ENCODE assay signal across 8 mouse cellular contexts in genomic region chr10:121641272-121642053, GRCm38 (mm10). TPM values are rescaled to one million over a fixed set of nuclear protein-coding genes. Genes with fewer than 3 reads are reported as not detected.
A peak's percentile ranks its signal among the peaks of the same experiment; 100 is the strongest.
DNase-seq lines count a peak whose midpoint lies in the region; ATAC-seq and TF ChIP-seq lines count a peak whose summit lies in the region.

Gene D930020B18Rik (plus strand): TSS chr10:121641588.

- H3K27me3 ChIP-seq in kidney, adult 2 months (replicated peaks; ENCODE audit: control insufficient read depth, insufficient read depth, low read length), result no peaks in the 10 kb centered on the region
- H3K27me3 ChIP-seq in forebrain, embryonic 11.5 days (ENCODE audit: control insufficient read depth, insufficient read depth, low read length), result peaks cover 21% of the 10 kb centered on the region
- peaks cover 20% of the 10 kb centered on the region for H3K27me3 ChIP-seq in intestine, postnatal 0 days (replicated peaks; ENCODE audit: control insufficient read depth, insufficient read depth, low read length)
- H3K27me3 ChIP-seq in stomach, embryonic 14.5 days (ENCODE audit: control insufficient read depth, insufficient read depth, low read length), result peaks cover 18% of the 10 kb centered on the region

- no peaks in the 10 kb centered on the region for H3K4me1 ChIP-seq in kidney, adult 2 months (ENCODE audit: control insufficient read depth, insufficient read depth, low read length)
- peaks cover 7% of the 10 kb centered on the region; the same call in 1 of the 2 replicates for H3K4me1 ChIP-seq in forebrain, embryonic 11.5 days (replicated peaks; ENCODE audit: control insufficient read depth, insufficient read depth, low read length)
- H3K4me1 ChIP-seq in intestine, postnatal 0 days (replicated peaks; ENCODE audit: control insufficient read depth, insufficient read depth, low read length), result peaks cover 8% of the 10 kb centered on the region; the same call in 1 of the 2 replicates
- H3K4me1 ChIP-seq in stomach, embryonic 14.5 days (ENCODE audit: control insufficient read depth, insufficient read depth, low read length), result peaks cover 6% of the 10 kb centered on the region; the same call in 1 of the 2 replicates

- peak; percentile 8 for DNase-seq in kidney, adult 2 months
- DNase-seq in kidney, adult 9 months, result no peak
- DNase-seq in forebrain, embryonic 11.5 days (ENCODE audit: low spot score), result peak; percentile 78
- DNase-seq in lung, postnatal 14 days, result peak; percentile 13
- DNase-seq in layer of hippocampus, adult 18-20 months (ENCODE audit: low spot score in 2 of 2), result no peak

- peak within 1 kb of the TSS; percentile 20 for H3K4me3 ChIP-seq in kidney, adult 2 months (ENCODE audit: insufficient read depth, low read depth, low read length)
- H3K4me3 ChIP-seq in forebrain, embryonic 11.5 days (ENCODE audit: low read depth, low read length), result peak within 1 kb of the TSS; percentile 39
- H3K4me3 ChIP-seq in intestine, postnatal 0 days (ENCODE audit: low read depth, low read length), result peak within 1 kb of the TSS; percentile 56
- H3K4me3 ChIP-seq in stomach, embryonic 14.5 days (ENCODE audit: low read depth, low read length), result peak within 1 kb of the TSS; percentile 53

- TF ChIP-seq POLR2A in kidney, adult 2 months (IDR thresholded peaks at IDR 0.05; ENCODE audit: low read depth, low read length), result no peak

- ATAC-seq in activated CD4-positive, CD25-positive, alpha-beta regulatory T cell, adult 4 months, result peak; percentile 24
- peak; percentile 73 for ATAC-seq in forebrain, embryonic 11.5 days (replicated peaks; ENCODE audit: low FRiP score)
- peak; percentile 45; the same call in 1 of the 2 replicates for ATAC-seq in intestine, postnatal 0 days
- ATAC-seq in stomach, embryonic 14.5 days (ENCODE audit: insufficient number of reproducible peaks, insufficient read depth, low FRiP score, low read depth), result 0 out of 2 replicates have a peak, but pooled peaks have one; percentile 66

- H3K9me3 ChIP-seq in forebrain, embryonic 11.5 days (ENCODE audit: control insufficient read depth, low read length), result no peaks in the 10 kb centered on the region
- no peaks in the 10 kb centered on the region for H3K9me3 ChIP-seq in intestine, postnatal 0 days (ENCODE audit: control insufficient read depth)
- no peaks in the 10 kb centered on the region for H3K9me3 ChIP-seq in stomach, embryonic 14.5 days (ENCODE audit: control insufficient read depth, low read depth, low read length)

- WGBS in kidney, adult 2 months, result under 1% methylated on average over 69 of the region's 69 CpGs
- whole genome bisulfite sequencing in forebrain, embryonic 11.5 days, result under 1% methylated on average over 66 of the region's 69 CpGs
- WGBS in intestine, postnatal 0 days, result under 1% methylated on average over 69 of the region's 69 CpGs
- WGBS in stomach, embryonic 14.5 days, result 1% methylated on average over 69 of the region's 69 CpGs

- no peak within 1 kb of the TSS for H3K27ac ChIP-seq in kidney, adult 2 months (ENCODE audit: insufficient read depth, low read depth, low read length)
- no peak within 1 kb of the TSS for H3K27ac ChIP-seq in forebrain, embryonic 11.5 days (ENCODE audit: low read depth, low read length)
- no peak within 1 kb of the TSS for H3K27ac ChIP-seq in intestine, postnatal 0 days (ENCODE audit: low read depth, low read length)
- H3K27ac ChIP-seq in stomach, embryonic 14.5 days (ENCODE audit: low read length), result no peak within 1 kb of the TSS

- H3K9ac ChIP-seq in forebrain, embryonic 11.5 days (ENCODE audit: low read length), result peak within 1 kb of the TSS; percentile 37
- no peak within 1 kb of the TSS for H3K9ac ChIP-seq in intestine, postnatal 0 days (ENCODE audit: low read depth, low read length)
- no peak within 1 kb of the TSS; the same call in 1 of the 2 replicates for H3K9ac ChIP-seq in stomach, embryonic 14.5 days (replicated peaks; ENCODE audit: low read depth, low read length)

- no peak for TF ChIP-seq CTCF in kidney, adult 2 months (conservative IDR thresholded peaks at IDR 0.05; ENCODE audit: insufficient read depth, insufficient read length, low read depth, low read length)
- no peak for TF ChIP-seq CTCF in intestine, postnatal 0 days (IDR thresholded peaks at IDR 0.05; ENCODE audit: low read depth)

- peak within 1 kb of the TSS; percentile 97 for H3K4me2 ChIP-seq in forebrain, embryonic 11.5 days (ENCODE audit: low read depth, low read length, severe bottlenecking)
- peak within 1 kb of the TSS; percentile 96 for H3K4me2 ChIP-seq in intestine, postnatal 0 days (replicated peaks; ENCODE audit: low read depth)
- H3K4me2 ChIP-seq in stomach, embryonic 14.5 days (replicated peaks; ENCODE audit: low read depth, low read length), result peak within 1 kb of the TSS; percentile 98

- H3K36me3 ChIP-seq in kidney, adult 2 months (ENCODE audit: control insufficient read depth, insufficient read depth, low read length), result no peaks in the 10 kb centered on the region
- no peaks in the 10 kb centered on the region for H3K36me3 ChIP-seq in forebrain, embryonic 11.5 days (ENCODE audit: control insufficient read depth, insufficient read depth, low read length)
- no peaks in the 10 kb centered on the region for H3K36me3 ChIP-seq in intestine, postnatal 0 days (ENCODE audit: control insufficient read depth, insufficient read depth)
- H3K36me3 ChIP-seq in stomach, embryonic 14.5 days (ENCODE audit: control insufficient read depth, insufficient read depth, low read length), result no peaks in the 10 kb centered on the region

RNA-seq across cellular contexts. Expression of gene D930020B18Rik, which starts in this region (rescaled TPM):
- 0.02 TPM in 1 of 2 replicates, not detected in the other for polyA plus RNA-seq in kidney, adult 2 months (2012; rRNA removed)
- under 1 TPM; 0.29 to 0.41 TPM for polyA plus RNA-seq in activated CD4-positive, CD25-positive, alpha-beta regulatory T cell, adult 4 months (2017; shearing (Covaris generic))
- polyA plus RNA-seq in forebrain, embryonic 11.5 days (2014; fragmentation: Nextera tagmentation; extraction: Ambion mirVana), result 0.39 and 0.52 TPM in 2 replicates
- 0.05 and 0.12 TPM in 2 replicates for polyA plus RNA-seq in intestine, postnatal 0 days (2015; fragmentation: Nextera tagmentation; extraction: Ambion mirVana)
- polyA plus RNA-seq in stomach, embryonic 14.5 days (2014; fragmentation: Nextera tagmentation; extraction: Ambion mirVana), result 2.2 and 2.3 TPM in 2 replicates
- total RNA-seq in layer of hippocampus, adult 18-20 months (2021), result under 1 TPM; 0.23 to 0.84 TPM

Comparison
In these comparisons a context has a peak if more than half of its experiments do, and no peak if none do; other contexts are left out.
1. Peak in DNase-seq and H3K4me3 ChIP-seq in kidney, adult 2 months; RNA of the gene not detected or under 1 TPM.
2. Peak in ATAC-seq in activated CD4-positive, CD25-positive, alpha-beta regulatory T cell, adult 4 months; RNA of the gene not detected or under 1 TPM.
3. Peak in DNase-seq, ATAC-seq, H3K4me3 ChIP-seq, H3K9ac ChIP-seq and H3K4me2 ChIP-seq in forebrain, embryonic 11.5 days; RNA of the gene not detected or under 1 TPM.
4. Peak in ATAC-seq, H3K4me3 ChIP-seq and H3K4me2 ChIP-seq in intestine, postnatal 0 days; RNA of the gene not detected or under 1 TPM.